Mouse (Mus musculus) testis, adult 2 months (tissue): ENCODE data around the gene Rab36.

Source experiments
- CTCF ChIP-seq: fragments of 200-500 bp; IDR thresholded peaks from 2 replicates; pipeline ENCODE4 v1.5.1; 2012; ENCODE audit warnings: low read depth, mild to moderate bottlenecking, inconsistent platforms, low read length, moderate library complexity; ENCODE audit not compliant: control insufficient read depth, insufficient read depth, insufficient replicate concordance
- POLR2A ChIP-seq: fragments of 200-500 bp; IDR thresholded peaks from 2 replicates; pipeline ENCODE4 v1.6.1; 2012; ENCODE audit warnings: low read depth, mild to moderate bottlenecking, inconsistent platforms, low read length, moderate library complexity; ENCODE audit not compliant: control insufficient read depth

DNA sequence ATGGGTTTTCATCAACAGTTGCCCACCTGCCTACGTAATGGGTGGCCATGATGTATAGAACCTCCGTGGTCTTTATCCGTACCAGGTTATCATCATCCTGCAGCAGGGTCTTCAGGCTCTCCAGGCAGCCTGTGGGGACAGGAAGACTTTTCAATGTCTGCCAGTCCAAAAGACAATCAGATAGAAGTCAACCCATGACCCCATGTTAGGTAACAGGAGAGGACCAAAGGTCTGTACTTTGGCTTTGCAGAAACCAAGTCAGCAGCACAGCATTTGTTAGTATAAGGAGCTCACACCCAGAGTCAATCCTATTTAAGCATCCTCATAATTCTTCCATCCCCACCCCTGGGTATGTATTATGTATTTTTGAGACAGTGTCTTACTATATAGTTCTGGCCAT lies 7.2 kb upstream of the Rab36 start:
- no peak for TF ChIP-seq POLR2A
- no peak for TF ChIP-seq CTCF
